In genomic region chr3:108751691-108752090, GRCm38 (mm10) we compare ENCODE assay signal across 19 mouse cellular contexts. TPM values are rescaled to one million over a fixed set of nuclear protein-coding genes. Genes with fewer than 3 reads are reported as not detected.
DNase-seq lines count a peak whose midpoint lies in the region; ATAC-seq lines count a peak whose summit lies in the region.
"Had no signal": no experiment of that assay in that cellular context is flagged by ENCODE, and none has a peak within 500 bp of the region (broad histone marks: within the 10 kb centered on the region; RNA-seq: fewer than 3 reads in every experiment).

No protein-coding gene starts in this region.

- peak overlapping the region; percentile 62 for H3K4me2 ChIP-seq in liver, embryonic 13.5 days
- no peak overlapping the region for H3K4me2 ChIP-seq in midbrain, embryonic 16.5 days (ENCODE audit: low read length)
- H3K4me2 ChIP-seq: neural tube, embryonic 12.5 days had no signal

- H3K4me3 ChIP-seq in liver, embryonic 13.5 days (replicated peaks) = peak overlapping the region; percentile 37
- H3K4me3 ChIP-seq in midbrain, embryonic 16.5 days (ENCODE audit: low read depth, low read length) = no peak overlapping the region
- H3K4me3 ChIP-seq: neural tube, embryonic 12.5 days had no signal

- peak; percentile 21 to 30 for DNase-seq in spleen, postnatal 36 days (ENCODE audit: low spot score in 2 of 2)
- no peak for DNase-seq in spleen, postnatal 14 days (ENCODE audit: low spot score in 2 of 2)
- DNase-seq in liver, embryonic 13.5 days = peak; percentile 66
- DNase-seq in urinary bladder, postnatal 25 days (ENCODE audit: low spot score) = no peak
- no peak for DNase-seq in heart, postnatal 14 days
- DNase-seq: cerebellum, adult 11-12 months; gastrocnemius, postnatal 14 days; heart, postnatal 10 days; kidney, adult 9 months; lung, adult 18-20 months; thymus, postnatal 14 days had no signal

- H3K36me3 ChIP-seq in liver, embryonic 13.5 days = no peaks in the 10 kb centered on the region
- H3K36me3 ChIP-seq in midbrain, embryonic 16.5 days (ENCODE audit: control insufficient read depth, insufficient read depth, low read length) = no peaks in the 10 kb centered on the region
- H3K36me3 ChIP-seq: neural tube, embryonic 12.5 days had no signal

- peak; percentile 82 for ATAC-seq in erythroid progenitor cell, adult 5-6 weeks (replicated peaks; ENCODE audit: low FRiP score, poor library complexity, severe bottlenecking)
- peak; percentile 83 for ATAC-seq in liver, embryonic 13.5 days (ENCODE audit: low read depth)
- no peak for ATAC-seq in midbrain, embryonic 16.5 days
- ATAC-seq: hindbrain, embryonic 16.5 days had no signal

- H3K27me3 ChIP-seq in liver, embryonic 13.5 days = peaks cover 3% of the 10 kb centered on the region; the same call in 1 of the 2 replicates
- H3K27me3 ChIP-seq in midbrain, embryonic 16.5 days (ENCODE audit: control insufficient read depth, insufficient read depth, low read depth, low read length) = no peaks in the 10 kb centered on the region
- H3K27me3 ChIP-seq: neural tube, embryonic 12.5 days had no signal

- peak overlapping the region; percentile 45 for H3K9ac ChIP-seq in liver, embryonic 13.5 days
- no peak overlapping the region for H3K9ac ChIP-seq in midbrain, embryonic 16.5 days (ENCODE audit: low read depth, low read length)
- H3K9ac ChIP-seq: neural tube, embryonic 12.5 days had no signal

- peaks cover 58% of the 10 kb centered on the region for H3K4me1 ChIP-seq in liver, embryonic 13.5 days (replicated peaks)
- no peaks in the 10 kb centered on the region for H3K4me1 ChIP-seq in midbrain, embryonic 16.5 days (ENCODE audit: control insufficient read depth, insufficient read depth, low read length)
- H3K4me1 ChIP-seq: neural tube, embryonic 12.5 days had no signal

- no peaks in the 10 kb centered on the region for H3K9me3 ChIP-seq in liver, embryonic 13.5 days (replicated peaks)
- no peaks in the 10 kb centered on the region for H3K9me3 ChIP-seq in midbrain, embryonic 16.5 days (replicated peaks; ENCODE audit: control insufficient read depth, low read length, poor library complexity, severe bottlenecking)
- H3K9me3 ChIP-seq: neural tube, embryonic 12.5 days had no signal

- intact Hi-C loops in heart, postnatal 14 days (cut with DNase I) = no loop called here

- peak overlapping the region; percentile 89 for H3K27ac ChIP-seq in liver, embryonic 13.5 days
- no peak overlapping the region for H3K27ac ChIP-seq in midbrain, embryonic 16.5 days (ENCODE audit: low read length)
- H3K27ac ChIP-seq: macrophage; neural tube, embryonic 12.5 days had no signal

- 23% methylated on average over 6 of the region's 6 CpGs for WGBS in liver, embryonic 13.5 days (ENCODE audit: insufficient replicate concordance)
- 84% methylated on average over 6 of the region's 6 CpGs for WGBS in midbrain, embryonic 16.5 days

RNA-seq across cellular contexts. Expression of gene Aknad1, which starts 12.2 kb away (rescaled TPM):
- total RNA-seq in erythroid progenitor cell, adult 5-6 weeks (2015; ENCODE audit: low replicate concordance) = 0.42 and 1.1 TPM in 2 replicates
- total RNA-seq in erythroid progenitor cell, adult 5-6 weeks (2017; ENCODE audit: low replicate concordance) = 4.7 TPM in 1 of 2 replicates, not detected in the other
- 0.37 and 0.56 TPM in 2 replicates for polyA plus RNA-seq in liver, embryonic 13.5 days (2015; fragmentation: Nextera tagmentation; extraction: Ambion mirVana)
- polyA plus RNA-seq in midbrain, embryonic 16.5 days (2015; fragmentation: Nextera tagmentation; extraction: Ambion mirVana) = not detected in 2 replicates
- under 1 TPM in 1 of 2 experiments, not detected in 1; 0.07 TPM for total RNA-seq in heart, postnatal 14 days (2021)
- total RNA-seq: layer of hippocampus, adult 18-20 months; left cerebral cortex, adult 8-10 months; midbrain, postnatal 0 days had no signal
- polyA plus RNA-seq: hindbrain, embryonic 16.5 days; macrophage; midbrain, postnatal 0 days had no signal

RNA-seq across cellular contexts. Expression of gene Gpsm2, which starts 29.6 kb away (rescaled TPM):
- total RNA-seq in erythroid progenitor cell, adult 5-6 weeks (2015; ENCODE audit: low replicate concordance) = 207 and 218 TPM in 2 replicates
- total RNA-seq in erythroid progenitor cell, adult 5-6 weeks (2017; ENCODE audit: low replicate concordance) = 236 and 282 TPM in 2 replicates
- polyA plus RNA-seq in liver, embryonic 13.5 days (2015; fragmentation: Nextera tagmentation; extraction: Ambion mirVana) = 35.9 and 45.0 TPM in 2 replicates
- polyA plus RNA-seq in midbrain, embryonic 16.5 days (2015; fragmentation: Nextera tagmentation; extraction: Ambion mirVana) = 16.6 and 19.4 TPM in 2 replicates
- 1 to 10 TPM; 3.7 to 5.1 TPM for total RNA-seq in heart, postnatal 14 days (2021)

Comparison
In these comparisons a context has a peak if more than half of its experiments do, and no peak if none do; other contexts are left out.
1. DNase-seq: peak in spleen, postnatal 36 days (2 of 2) and liver, embryonic 13.5 days (single experiment); none in spleen, postnatal 14 days (0 of 2), urinary bladder, postnatal 25 days (single experiment) and heart, postnatal 14 days (0 of 2).
2. RNA of gene Gpsm2, which starts 29.6 kb away (total RNA-seq): 207 to 282 TPM in erythroid progenitor cell, adult 5-6 weeks; 3.7 to 5.1 TPM in heart, postnatal 14 days; every median in the first group is over 10 times any median in the second.